13 mouse cellular contexts compared by ENCODE assay signal in the genomic region with DNA sequence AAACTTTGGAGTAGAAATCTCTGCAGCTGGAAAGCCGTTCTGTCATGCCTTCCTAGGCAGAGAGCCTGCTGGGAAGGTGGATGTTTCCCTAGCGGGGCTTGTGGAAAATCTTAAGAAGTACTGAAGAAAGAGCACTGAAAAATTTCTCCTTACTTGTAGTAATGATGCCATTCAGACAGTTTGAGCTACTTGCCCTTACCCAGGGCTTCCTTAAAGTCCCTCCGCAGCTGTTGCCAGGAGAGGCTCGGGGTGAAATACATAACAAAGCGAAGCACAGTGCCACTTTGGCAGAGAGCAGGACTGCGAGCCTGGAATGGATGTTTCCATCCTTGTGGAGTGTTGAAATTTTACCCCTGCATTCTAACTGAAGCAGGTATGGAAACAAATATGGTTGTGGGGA.
DNase-seq lines count a peak whose midpoint lies in the region; ATAC-seq and TF ChIP-seq lines count a peak whose summit lies in the region.
"Had no signal": no experiment of that assay in that cellular context is flagged by ENCODE, and none has a peak within 500 bp of the region (broad histone marks: within the 10 kb centered on the region; RNA-seq: fewer than 3 reads in every experiment).

No protein-coding gene starts in this region.

- H3K4me1 ChIP-seq in forebrain, postnatal 0 days (ENCODE audit: insufficient read depth), result no peaks in the 10 kb centered on the region
- peaks cover 1% of the 10 kb centered on the region; the same call in 1 of the 2 replicates for H3K4me1 ChIP-seq in forebrain, embryonic 16.5 days (replicated peaks; ENCODE audit: control insufficient read depth, insufficient read depth, low read length)
- H3K4me1 ChIP-seq in heart, embryonic 15.5 days (replicated peaks), result peaks cover 3% of the 10 kb centered on the region; the same call in 1 of the 2 replicates
- no peaks in the 10 kb centered on the region for H3K4me1 ChIP-seq in kidney, adult 2 months (ENCODE audit: control insufficient read depth, insufficient read depth, low read length)
- H3K4me1 ChIP-seq: neural tube, embryonic 13.5 days had no signal

- no peaks in the 10 kb centered on the region for H3K36me3 ChIP-seq in forebrain, postnatal 0 days (ENCODE audit: insufficient read depth)
- H3K36me3 ChIP-seq in forebrain, embryonic 16.5 days (ENCODE audit: control insufficient read depth, insufficient read depth), result no peaks in the 10 kb centered on the region
- H3K36me3 ChIP-seq in heart, embryonic 15.5 days, result no peaks in the 10 kb centered on the region
- no peaks in the 10 kb centered on the region for H3K36me3 ChIP-seq in kidney, adult 2 months (ENCODE audit: control insufficient read depth, insufficient read depth, low read length)
- H3K36me3 ChIP-seq: limb, embryonic 13.5 days; neural tube, embryonic 13.5 days had no signal

- WGBS in forebrain, postnatal 0 days, result 60% methylated on average over 6 of the region's 6 CpGs
- 73% methylated on average over 6 of the region's 6 CpGs for WGBS in forebrain, embryonic 16.5 days
- WGBS in heart, embryonic 15.5 days, result 67% methylated on average over 6 of the region's 6 CpGs
- WGBS in kidney, adult 2 months, result 63% methylated on average over 6 of the region's 6 CpGs

- intact Hi-C loops in left cerebral cortex, adult 2 months (cut with DNase I), result no loop called here

- no peak overlapping the region for H3K9ac ChIP-seq in forebrain, postnatal 0 days
- no peak overlapping the region for H3K9ac ChIP-seq in forebrain, embryonic 16.5 days (replicated peaks; ENCODE audit: low read depth, low read length)
- H3K9ac ChIP-seq in heart, embryonic 15.5 days, result no peak overlapping the region
- H3K9ac ChIP-seq: limb, embryonic 13.5 days; liver, postnatal 0 days; neural tube, embryonic 13.5 days had no signal

- no peak overlapping the region for H3K4me2 ChIP-seq in forebrain, postnatal 0 days (ENCODE audit: low read depth)
- no peak overlapping the region for H3K4me2 ChIP-seq in forebrain, embryonic 16.5 days (ENCODE audit: low read length)
- H3K4me2 ChIP-seq in heart, embryonic 15.5 days, result no peak overlapping the region
- H3K4me2 ChIP-seq: limb, embryonic 13.5 days; neural tube, embryonic 13.5 days had no signal

- DNase-seq in forebrain, postnatal 0 days, result no peak
- DNase-seq in left cerebral cortex, adult 2 months (ENCODE audit: extremely low spot score in 1 of 2, low spot score in 2 of 2), result no peak
- no peak for DNase-seq in left cerebral cortex, adult 18-20 months (ENCODE audit: low spot score in 2 of 2)
- peak; percentile 21 for DNase-seq in lung, postnatal 25 days (ENCODE audit: low spot score)
- no peak for DNase-seq in cerebellum, postnatal 4 days (ENCODE audit: low spot score in 2 of 2)
- DNase-seq in kidney, adult 2 months, result no peak
- DNase-seq: cerebellum, adult 8-10 months; liver, postnatal 0 days had no signal

- no peak overlapping the region for H3K4me3 ChIP-seq in forebrain, postnatal 0 days (ENCODE audit: low read depth, low read length)
- H3K4me3 ChIP-seq in forebrain, embryonic 16.5 days (replicated peaks; ENCODE audit: low read length), result no peak overlapping the region
- H3K4me3 ChIP-seq in left cerebral cortex, adult 2 months, result no peak overlapping the region
- H3K4me3 ChIP-seq in heart, embryonic 15.5 days, result no peak overlapping the region
- no peak overlapping the region for H3K4me3 ChIP-seq in kidney, adult 2 months (ENCODE audit: insufficient read depth, low read depth, low read length)
- H3K4me3 ChIP-seq: erythroblast, embryonic 14.5 days; limb, embryonic 13.5 days; neural tube, embryonic 13.5 days had no signal

- TF ChIP-seq CTCF in forebrain, postnatal 0 days (IDR thresholded peaks at IDR 0.05; ENCODE audit: low read depth), result no peak
- no peak for TF ChIP-seq CTCF in left cerebral cortex, adult 2 months (IDR thresholded peaks at IDR 0.05)
- TF ChIP-seq CTCF in kidney, adult 2 months (conservative IDR thresholded peaks at IDR 0.05; ENCODE audit: insufficient read depth, insufficient read length, low read depth, low read length), result no peak

- H3K27me3 ChIP-seq in forebrain, postnatal 0 days (ENCODE audit: insufficient read depth, low read length), result no peaks in the 10 kb centered on the region
- H3K27me3 ChIP-seq in forebrain, embryonic 16.5 days (replicated peaks; ENCODE audit: control insufficient read depth, insufficient read depth, low read length), result no peaks in the 10 kb centered on the region
- H3K27me3 ChIP-seq in heart, embryonic 15.5 days, result no peaks in the 10 kb centered on the region
- H3K27me3 ChIP-seq in kidney, adult 2 months (replicated peaks; ENCODE audit: control insufficient read depth, insufficient read depth, low read length), result no peaks in the 10 kb centered on the region
- H3K27me3 ChIP-seq: limb, embryonic 13.5 days; neural tube, embryonic 13.5 days had no signal

- no peak for TF ChIP-seq POLR2A in kidney, adult 2 months (IDR thresholded peaks at IDR 0.05; ENCODE audit: low read depth, low read length)

- no peaks in the 10 kb centered on the region for H3K9me3 ChIP-seq in forebrain, postnatal 0 days (ENCODE audit: low read length)
- no peaks in the 10 kb centered on the region for H3K9me3 ChIP-seq in forebrain, embryonic 16.5 days (ENCODE audit: control insufficient read depth, low read length)
- no peaks in the 10 kb centered on the region for H3K9me3 ChIP-seq in heart, embryonic 15.5 days (replicated peaks)
- H3K9me3 ChIP-seq: limb, embryonic 13.5 days; neural tube, embryonic 13.5 days had no signal

- no peak overlapping the region for H3K27ac ChIP-seq in forebrain, postnatal 0 days (ENCODE audit: low read depth, low read length)
- no peak overlapping the region for H3K27ac ChIP-seq in forebrain, embryonic 16.5 days (ENCODE audit: low read length)
- H3K27ac ChIP-seq in left cerebral cortex, adult 2 months, result 0 out of 2 replicates have a peak overlapping the region, but pooled peaks have one; percentile 8
- H3K27ac ChIP-seq in heart, embryonic 15.5 days, result peak overlapping the region; percentile 65
- H3K27ac ChIP-seq in kidney, adult 2 months (ENCODE audit: insufficient read depth, low read depth, low read length), result no peak overlapping the region
- H3K27ac ChIP-seq: limb, embryonic 13.5 days; neural tube, embryonic 13.5 days had no signal

- peak; percentile 47; the same call in 1 of the 2 replicates for ATAC-seq in forebrain, postnatal 0 days
- ATAC-seq in forebrain, embryonic 16.5 days, result no peak
- ATAC-seq in heart, embryonic 15.5 days (replicated peaks; ENCODE audit: insufficient number of reproducible peaks, insufficient read depth, low FRiP score, low read depth), result no peak; the same call in 1 of the 2 replicates
- ATAC-seq: liver, postnatal 0 days had no signal

Comparison
In these comparisons a context has a peak if more than half of its experiments do, and no peak if none do; other contexts are left out.
1. H3K27ac ChIP-seq: peak in left cerebral cortex, adult 2 months (single experiment) and heart, embryonic 15.5 days (single experiment); none in forebrain, postnatal 0 days (single experiment), forebrain, embryonic 16.5 days (single experiment) and kidney, adult 2 months (single experiment).